Mouse (Mus musculus) liver, embryonic 16.5 days (tissue): Measurements from ENCODE around the gene Edar. TPM values are rescaled to one million over a fixed set of nuclear protein-coding genes. Genes with fewer than 3 reads are reported as not detected.

ENCODE experiments used
- ATAC-seq: fragments of 200-750 bp; cut with Nextera tagmentation; 2 replicates; pipeline ENCODE4 v1.8.0; 2017; ENCODE audit warnings: low read depth, mild to moderate bottlenecking, moderate number of reproducible peaks, moderate library complexity
- H3K27ac ChIP-seq: fragments of 300-500 bp; sonication (generic); 2 replicates; pipeline ENCODE4 v1.5.1; 2014; ENCODE audit warnings: mild to moderate bottlenecking, low read length
- H3K27me3 ChIP-seq: fragments of 300-500 bp; sonication (generic); 2 replicates; pipeline ENCODE4 v1.6.1; 2014; ENCODE audit warnings: low read depth, low read length, mixed read lengths; ENCODE audit not compliant: control insufficient read depth, insufficient read depth
- H3K36me3 ChIP-seq: fragments of 300-500 bp; sonication (generic); 2 replicates; pipeline ENCODE4 v1.6.1; 2014; ENCODE audit warnings: mild to moderate bottlenecking; ENCODE audit not compliant: control insufficient read depth, insufficient read depth
- H3K4me1 ChIP-seq: fragments of 300-500 bp; sonication (generic); 2 replicates; pipeline ENCODE4 v1.6.1; 2014; ENCODE audit warnings: low read depth, low read length, mixed read lengths; ENCODE audit not compliant: control insufficient read depth
- H3K4me2 ChIP-seq: fragments of 300-500 bp; sonication (generic); 2 replicates; pipeline ENCODE4 v1.6.1; 2014; ENCODE audit warnings: low read depth, low read length, mixed read lengths
- H3K4me3 ChIP-seq: fragments of 300-500 bp; sonication (generic); 2 replicates; pipeline ENCODE4 v1.5.1; 2014; ENCODE audit warnings: low read depth, mild to moderate bottlenecking, low read length
- H3K9ac ChIP-seq: fragments of 300-500 bp; sonication (generic); 2 replicates; pipeline ENCODE4 v1.6.1; 2014; ENCODE audit warnings: low read depth, low read length
- H3K9me3 ChIP-seq: fragments of 300-500 bp; sonication (generic); replicated peaks from 2 replicates; pipeline ENCODE4 v1.6.1; 2016; ENCODE audit warnings: low read length; ENCODE audit not compliant: control insufficient read depth
- WGBS: fragments of 180-500 bp; shearing (Covaris S2); extraction: QIAGEN DNeasy Blood & Tissue Kit; methylation state at CpG from one replicate; pipeline ENCODE4 v1.1.7; 2014; ENCODE audit not compliant: insufficient replicate concordance; 5-methylcytosine and 5-hydroxymethylcytosine counted together
- polyA plus RNA-seq: library from polyadenylated mRNA; unstranded; fragments of >200 nt; fragmentation: Nextera tagmentation; extraction: Ambion mirVana; gene quantifications from 2 replicates; pipeline ENCODE4 v1.2.1, GENCODE M21; 2015

Gene Edar
- polyA plus RNA-seq, 1 experiment from 2014 or later, result not detected

- Histone ChIP-seq H3K4me2 (no peak overlapping the region), H3K4me1 (no peaks in the 10 kb centered on the region), H3K9ac (no peak overlapping the region), H3K36me3 (no peaks in the 10 kb centered on the region), H3K9me3 (no peaks in the 10 kb centered on the region), H3K4me3 (no peak overlapping the region), H3K27ac (no peak overlapping the region), H3K27me3 (no peaks in the 10 kb centered on the region)
- ATAC-seq, result no peak
- WGBS, result 68% methylated on average over 5 of the region's 5 CpGs
Measured at GRCm38 (mm10) chr10:58616565-58616964, 58.9 kb downstream of the Edar start.

- Histone ChIP-seq H3K4me3 (no peak overlapping the region), H3K9ac (no peak overlapping the region), H3K4me2 (no peak overlapping the region), H3K4me1 (no peaks in the 10 kb centered on the region), H3K36me3 (no peaks in the 10 kb centered on the region), H3K27ac (no peak overlapping the region), H3K9me3 (no peaks in the 10 kb centered on the region), H3K27me3 (no peaks in the 10 kb centered on the region)
- no peak for ATAC-seq
- WGBS, result 63% methylated on average over 6 of the region's 6 CpGs
Measured at GRCm38 (mm10) chr10:58614601-58615000, 60.9 kb downstream of the Edar start.

GRCm38 (mm10) chr10:58610484-58611261, 64.8 kb downstream of the Edar start:
- no peak overlapping the region for H3K9ac ChIP-seq
- H3K4me2 ChIP-seq, result no peak overlapping the region
- H3K9me3 ChIP-seq, result no peaks in the 10 kb centered on the region
- no peaks in the 10 kb centered on the region for H3K4me1 ChIP-seq
- H3K4me3 ChIP-seq, result no peak overlapping the region
- no peak overlapping the region for H3K27ac ChIP-seq
- no peak for ATAC-seq
- H3K36me3 ChIP-seq, result no peaks in the 10 kb centered on the region
- 59% methylated on average over 7 of the region's 7 CpGs for WGBS
- no peaks in the 10 kb centered on the region for H3K27me3 ChIP-seq

GRCm38 (mm10) chr10:58608858-58609257, 66.6 kb downstream of the Edar start:
- WGBS, result 45% methylated on average over 3 of the region's 3 CpGs
- no peak overlapping the region for H3K4me2 ChIP-seq
- ATAC-seq, result no peak
- H3K27ac ChIP-seq, result no peak overlapping the region
- H3K27me3 ChIP-seq, result no peaks in the 10 kb centered on the region
- no peak overlapping the region for H3K9ac ChIP-seq
- H3K4me1 ChIP-seq, result no peaks in the 10 kb centered on the region
- H3K9me3 ChIP-seq, result no peaks in the 10 kb centered on the region
- no peak overlapping the region for H3K4me3 ChIP-seq
- no peaks in the 10 kb centered on the region for H3K36me3 ChIP-seq

GRCm38 (mm10) chr10:58606356-58606755, 69.1 kb downstream of the Edar start:
- Histone ChIP-seq H3K4me2 (no peak overlapping the region), H3K4me3 (no peak overlapping the region), H3K4me1 (no peaks in the 10 kb centered on the region), H3K9ac (no peak overlapping the region), H3K27me3 (no peaks in the 10 kb centered on the region), H3K9me3 (no peaks in the 10 kb centered on the region), H3K36me3 (no peaks in the 10 kb centered on the region), H3K27ac (no peak overlapping the region)
- 58% methylated on average over 3 of the region's 3 CpGs for WGBS
- ATAC-seq, result no peak

GRCm38 (mm10) chr10:58604779-58605178, 70.7 kb downstream of the Edar start:
- Histone ChIP-seq H3K9me3 (no peaks in the 10 kb centered on the region), H3K36me3 (no peaks in the 10 kb centered on the region), H3K4me1 (no peaks in the 10 kb centered on the region), H3K27me3 (no peaks in the 10 kb centered on the region), H3K4me2 (no peak overlapping the region), H3K4me3 (no peak overlapping the region), H3K9ac (no peak overlapping the region), H3K27ac (no peak overlapping the region)
- WGBS, result 48% methylated on average over 2 of the region's 2 CpGs
- no peak for ATAC-seq

- Histone ChIP-seq H3K9me3 (no peaks in the 10 kb centered on the region), H3K36me3 (no peaks in the 10 kb centered on the region), H3K27me3 (no peaks in the 10 kb centered on the region), H3K27ac (no peak overlapping the region), H3K4me1 (no peaks in the 10 kb centered on the region), H3K9ac (no peak overlapping the region), H3K4me2 (no peak overlapping the region), H3K4me3 (no peak overlapping the region)
- no peak for ATAC-seq
- 61% methylated on average over 7 of the region's 7 CpGs for WGBS
Measured at GRCm38 (mm10) chr10:58601946-58602345, 73.5 kb downstream of the Edar start.

GRCm38 (mm10) chr10:58601431-58601901, 74.0 kb downstream of the Edar start:
- Histone ChIP-seq H3K27me3 (no peaks in the 10 kb centered on the region), H3K4me3 (no peak overlapping the region), H3K4me1 (no peaks in the 10 kb centered on the region), H3K4me2 (no peak overlapping the region), H3K9me3 (no peaks in the 10 kb centered on the region), H3K27ac (no peak overlapping the region), H3K9ac (no peak overlapping the region), H3K36me3 (no peaks in the 10 kb centered on the region)
- WGBS, result 49% methylated on average over 6 of the region's 6 CpGs
- no peak for ATAC-seq

GRCm38 (mm10) chr10:58600983-58601382, 74.5 kb downstream of the Edar start:
- no peaks in the 10 kb centered on the region for H3K36me3 ChIP-seq
- no peaks in the 10 kb centered on the region for H3K27me3 ChIP-seq
- H3K4me3 ChIP-seq, result no peak overlapping the region
- H3K9ac ChIP-seq, result no peak overlapping the region
- no peak for ATAC-seq
- H3K9me3 ChIP-seq, result no peaks in the 10 kb centered on the region
- no peak overlapping the region for H3K27ac ChIP-seq
- WGBS, result 28% methylated on average over 5 of the region's 5 CpGs
- no peaks in the 10 kb centered on the region for H3K4me1 ChIP-seq
- no peak overlapping the region for H3K4me2 ChIP-seq
